Mouse (Mus musculus) bone marrow, adult 2 months (tissue): ENCODE results near the gene Magi2.

Experiments used
- CTCF ChIP-seq: fragments of 200-500 bp; IDR thresholded peaks from 2 replicates; pipeline ENCODE4 v1.5.1; 2011; ENCODE audit warnings: low read length, control low read depth; ENCODE audit not compliant: control insufficient read depth, insufficient read depth
- POLR2A ChIP-seq: fragments of 200-500 bp; IDR thresholded peaks from 2 replicates; pipeline ENCODE4 v1.6.1; 2011; ENCODE audit warnings: low read depth, mild to moderate bottlenecking, control low read depth, low read length, borderline replicate concordance; ENCODE audit not compliant: control insufficient read depth

DNA sequence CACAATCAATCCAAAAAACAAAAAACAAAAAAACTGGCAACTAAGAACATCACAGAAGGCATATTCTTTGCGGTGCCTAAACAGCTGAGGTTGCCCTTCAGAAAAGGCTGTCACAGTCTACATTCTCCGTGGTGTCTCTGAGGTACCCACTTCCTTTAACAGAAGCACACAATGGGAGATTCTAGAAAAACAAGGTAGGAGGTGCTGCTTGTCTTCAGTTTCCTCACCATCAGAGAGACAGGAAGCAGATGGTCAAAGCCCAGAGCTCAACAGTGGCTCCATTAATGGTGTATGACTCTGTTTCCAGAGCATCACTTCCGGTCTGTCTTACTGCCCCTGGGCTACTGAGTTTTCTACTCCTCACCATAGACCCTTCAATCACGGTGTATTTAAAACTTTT, 1105.7 kb downstream of the Magi2 start:
- no peak for TF ChIP-seq POLR2A
- TF ChIP-seq CTCF: no peak
